Mouse (Mus musculus) ES-E14 (cell line): Measurements from ENCODE around the gene Igf2r. TPM values are rescaled to one million over a fixed set of nuclear protein-coding genes. Genes with fewer than 3 reads are reported as not detected.
A peak's percentile ranks its signal among the peaks of the same experiment; 100 is the strongest.

Experiments
- DNase-seq: peaks from one replicate; pipeline ENCODE4 v3.0.0-alpha.2; 2013; ENCODE audit warnings: low read depth, low spot score
- H3K27ac ChIP-seq: 2 replicates; pipeline ENCODE4 v1.5.1; 2012; ENCODE audit warnings: low read depth, mild to moderate bottlenecking, low read length, moderate library complexity, mixed read lengths; ENCODE audit not compliant: poor library complexity, insufficient read depth, severe bottlenecking
- H3K36me3 ChIP-seq: 2 replicates; pipeline ENCODE4 v1.6.1; 2012; ENCODE audit warnings: mild to moderate bottlenecking, low read length, moderate library complexity, mixed read lengths; ENCODE audit not compliant: control insufficient read depth, poor library complexity, insufficient read depth, severe bottlenecking
- H3K4me1 ChIP-seq, 2 experiments: fragments of 150-350 bp in 1 of 2; sonication (generic) in 1 of 2; 2 replicates each; pipeline ENCODE4 v1.6.1; 2012; ENCODE audit warnings: low read length in 2 of 2, mild to moderate bottlenecking in 1 of 2, mixed read lengths in 1 of 2; ENCODE audit not compliant: control insufficient read depth in 2 of 2, insufficient read depth in 2 of 2, poor library complexity in 1 of 2
- H3K4me3 ChIP-seq, 2 experiments: fragments of 150-350 bp in 1 of 2; sonication (generic) in 1 of 2; 2 replicates each; pipeline ENCODE4 v1.5.1; 2012; ENCODE audit warnings: low read length in 2 of 2, low read depth in 1 of 2, mild to moderate bottlenecking in 1 of 2, mixed read lengths in 1 of 2; ENCODE audit not compliant: insufficient read depth in 1 of 2, poor library complexity in 1 of 2, severe bottlenecking in 1 of 2
- H3K9ac ChIP-seq: 2 replicates; pipeline ENCODE4 v1.6.1; 2012; ENCODE audit warnings: low read depth, mild to moderate bottlenecking, low read length, mixed read lengths; ENCODE audit not compliant: poor library complexity, insufficient read depth, severe bottlenecking
- H3K9me3 ChIP-seq: fragments of 150-350 bp; sonication (generic); 2 replicates; pipeline ENCODE4 v1.6.1; 2012; ENCODE audit warnings: low read depth, mild to moderate bottlenecking, low read length; ENCODE audit not compliant: control insufficient read depth, insufficient read depth
- CHD2 ChIP-seq: IDR thresholded peaks from 2 replicates; pipeline ENCODE4 v1.6.1; 2014; ENCODE audit warnings: mild to moderate bottlenecking, low read depth, low read length, inconsistent platforms
- HCFC1 ChIP-seq: IDR thresholded peaks from 2 replicates; pipeline ENCODE4 v1.6.1; 2012; ENCODE audit warnings: low read length, inconsistent platforms, borderline replicate concordance; ENCODE audit not compliant: insufficient read depth
- MAFK ChIP-seq: IDR thresholded peaks from 2 replicates; pipeline ENCODE4 v1.6.1; 2014; ENCODE audit warnings: mild to moderate bottlenecking, low read depth, low read length, inconsistent platforms; ENCODE audit not compliant: insufficient read depth
- ZC3H11A ChIP-seq: IDR thresholded peaks from 2 replicates; pipeline ENCODE4 v1.6.1; 2012; ENCODE audit warnings: low read depth, mild to moderate bottlenecking, inconsistent platforms, low read length, borderline replicate concordance
- ZNF384 ChIP-seq: IDR thresholded peaks from 2 replicates; pipeline ENCODE4 v1.6.1; 2012; ENCODE audit warnings: low read depth, low read length, inconsistent platforms
- in situ Hi-C, 2 experiments: fragments of 600-800 bp; cut with MboI; formaldehyde crosslinking; loops; one replicate each; pipeline ENCODE4 v1.15.1; 2025; ENCODE audit warnings: low sequenced_read_pairs in 2 of 2, inconsistent platforms in 1 of 2; ENCODE audit not compliant: unreplicated experiment in 2 of 2
- total RNA-seq: library from RNA; depleted of rRNA; stranded (reverse); fragments of 300-350 nt; gene quantifications from 2 replicates; pipeline ENCODE4 v1.2.3, GENCODE M21; 2012

The Igf2r gene
- total RNA-seq, 1 experiment = 91.9 TPM

GRCm38 (mm10) chr17:12793660-12794406 lies 24.4 kb upstream of the Igf2r start:
- in situ Hi-C loops = no loop called here
- H3K27ac ChIP-seq = no peak overlapping the region
- no peaks in the 10 kb centered on the region for H3K36me3 ChIP-seq
- H3K4me3 ChIP-seq = no peak overlapping the region
- TF ChIP-seq ZC3H11A (no peak), HCFC1 (no peak), ZNF384 (peak; percentile 6; the same call in 1 of the 2 replicates), CHD2 (no peak), MAFK (no peak)
- H3K9me3 ChIP-seq = no peaks in the 10 kb centered on the region
- H3K9ac ChIP-seq = no peak overlapping the region
- H3K4me1 ChIP-seq = peaks cover 3 to 8% of the 10 kb centered on the region in 2 experiments; a peak in 1 of 4 replicates
- no peak for DNase-seq

- H3K4me1 ChIP-seq = peaks cover 3 to 8% of the 10 kb centered on the region in 2 experiments; a peak in 1 of 4 replicates
- H3K36me3 ChIP-seq = no peaks in the 10 kb centered on the region
- TF ChIP-seq ZNF384 = no peak
- TF ChIP-seq CHD2 = no peak
- TF ChIP-seq ZC3H11A = no peak
- no peak for TF ChIP-seq MAFK
- TF ChIP-seq HCFC1 = no peak
- no peak overlapping the region for H3K4me3 ChIP-seq
- DNase-seq = no peak
- H3K9me3 ChIP-seq = no peaks in the 10 kb centered on the region
- in situ Hi-C loops = no loop called here
- H3K9ac ChIP-seq = no peak overlapping the region
- H3K27ac ChIP-seq = no peak overlapping the region
Observed at GRCm38 (mm10) chr17:12792422-12793206, 23.1 kb upstream of the Igf2r start.

GRCm38 (mm10) chr17:12791420-12791819 lies 22.0 kb upstream of the Igf2r start:
- Histone ChIP-seq H3K9me3 (no peaks in the 10 kb centered on the region), H3K4me3 (no peak overlapping the region), H3K4me1 (peaks cover 3 to 8% of the 10 kb centered on the region in 2 experiments; a peak in 1 of 4 replicates), H3K36me3 (no peaks in the 10 kb centered on the region), H3K9ac (no peak overlapping the region), H3K27ac (no peak overlapping the region; the same call in 1 of the 2 replicates)
- no peak for DNase-seq
- in situ Hi-C loops = no loop called here
- TF ChIP-seq HCFC1 = no peak
- TF ChIP-seq ZC3H11A = no peak
- TF ChIP-seq CHD2 = no peak
- TF ChIP-seq ZNF384 = no peak
- TF ChIP-seq MAFK = no peak

- H3K4me1 ChIP-seq = peaks cover 3 to 8% of the 10 kb centered on the region in 2 experiments; a peak in 1 of 4 replicates
- in situ Hi-C loops = no loop called here
- no peaks in the 10 kb centered on the region for H3K36me3 ChIP-seq
- no peak for DNase-seq
- no peak overlapping the region for H3K27ac ChIP-seq
- H3K9me3 ChIP-seq = no peaks in the 10 kb centered on the region
- H3K9ac ChIP-seq = no peak overlapping the region
- no peak for TF ChIP-seq ZNF384
- no peak for TF ChIP-seq MAFK
- TF ChIP-seq CHD2 = no peak
- TF ChIP-seq ZC3H11A = no peak
- no peak for TF ChIP-seq HCFC1
- no peak overlapping the region for H3K4me3 ChIP-seq
Observed at GRCm38 (mm10) chr17:12791079-12791406, 21.6 kb upstream of the Igf2r start.
